ENCODE assay signal across 9 mouse cellular contexts in the genomic region with DNA sequence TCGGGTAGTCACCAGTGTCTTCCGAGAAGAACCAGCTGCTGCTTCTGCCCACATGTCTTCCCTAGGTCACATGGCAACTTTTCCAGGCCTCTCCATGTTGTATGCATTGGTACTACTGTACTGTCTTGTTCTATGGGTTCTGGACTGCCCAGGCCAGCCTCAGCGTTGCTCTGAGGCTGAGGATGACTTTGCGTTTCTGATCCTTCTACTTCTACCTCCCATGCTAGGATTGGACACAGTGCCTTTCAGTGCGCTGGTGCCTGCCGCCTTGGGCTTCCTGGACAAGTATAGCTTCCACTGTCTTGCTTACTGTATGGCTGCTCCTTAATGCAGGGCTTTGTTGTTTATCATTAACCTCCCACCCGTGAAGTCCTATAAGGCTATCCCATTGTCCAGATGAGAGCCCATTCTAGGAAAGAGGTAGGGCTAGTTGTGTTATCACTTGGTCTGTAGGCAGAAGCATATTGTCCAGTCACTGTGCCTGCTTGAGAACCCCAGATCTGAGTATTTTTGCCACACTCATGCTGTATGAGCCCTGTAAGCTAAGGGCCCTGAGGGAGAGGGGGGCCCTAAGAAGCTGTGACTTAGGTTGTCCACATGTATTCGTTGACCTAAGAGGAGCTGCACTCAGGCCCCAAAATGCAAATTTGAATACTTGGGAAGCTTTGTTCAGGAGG. TPM values are rescaled to one million over a fixed set of nuclear protein-coding genes. Genes with fewer than 3 reads are reported as not detected.
DNase-seq lines count a peak whose midpoint lies in the region; TF ChIP-seq lines count a peak whose summit lies in the region.
"Had no signal": no experiment of that assay in that cellular context is flagged by ENCODE, and none has a peak within 500 bp of the region (broad histone marks: within the 10 kb centered on the region; RNA-seq: fewer than 3 reads in every experiment).

No protein-coding gene starts in this region.

- intact Hi-C loops in heart, postnatal 36 days (cut with DNase I), result no loop called here

- no peaks in the 10 kb centered on the region for H3K27me3 ChIP-seq in heart, embryonic 10.5 days (ENCODE audit: insufficient read depth, poor library complexity, severe bottlenecking)
- H3K27me3 ChIP-seq in testis, adult 2 months (ENCODE audit: control insufficient read depth, insufficient read depth, low read length), result no peaks in the 10 kb centered on the region

- TF ChIP-seq POLR2A in testis, adult 2 months (IDR thresholded peaks at IDR 0.05; ENCODE audit: control insufficient read depth, low read depth, low read length), result no peak

- H3K36me3 ChIP-seq in heart, embryonic 10.5 days, result peaks cover 54% of the 10 kb centered on the region
- H3K36me3 ChIP-seq in testis, adult 2 months (ENCODE audit: control insufficient read depth, insufficient read depth, low read length), result no peaks in the 10 kb centered on the region; the same call in none of the 2 replicates

- peaks cover 38% of the 10 kb centered on the region for H3K4me1 ChIP-seq in heart, embryonic 10.5 days
- H3K4me1 ChIP-seq in testis, adult 2 months (ENCODE audit: control insufficient read depth, insufficient read depth, low read length), result peaks cover 3% of the 10 kb centered on the region

- TF ChIP-seq CTCF in testis, adult 2 months (IDR thresholded peaks at IDR 0.05; ENCODE audit: control insufficient read depth, insufficient read depth, insufficient replicate concordance, low read depth, low read length), result no peak

- peak; percentile 84 for DNase-seq in heart, embryonic 10.5 days (ENCODE audit: low spot score)
- no peak for DNase-seq in heart, postnatal 36 days
- no peak for DNase-seq in testis, postnatal 10 days (ENCODE audit: low spot score)
- DNase-seq in lung, postnatal 10 days, result peak; percentile 45
- DNase-seq in retina, postnatal 1 day, result no peak
- no peak for DNase-seq in layer of hippocampus, postnatal 25 days (ENCODE audit: extremely low spot score in 1 of 2, low spot score in 1 of 2)
- no peak for DNase-seq in left cerebral cortex, adult 8-10 months (ENCODE audit: low spot score in 2 of 2)
- DNase-seq: cerebellum, adult 9-11 months had no signal

- H3K9me3 ChIP-seq in heart, embryonic 10.5 days, result no peaks in the 10 kb centered on the region

- peak overlapping the region; percentile 73 for H3K27ac ChIP-seq in heart, embryonic 10.5 days
- H3K27ac ChIP-seq in testis, adult 2 months (ENCODE audit: control insufficient read depth, insufficient read depth, low read depth, low read length), result peak overlapping the region; percentile 85; the same call in 1 of the 2 replicates

- no peak overlapping the region; the same call in 1 of the 2 replicates for H3K4me3 ChIP-seq in heart, embryonic 10.5 days
- peak overlapping the region; percentile 88 for H3K4me3 ChIP-seq in testis, adult 2 months (ENCODE audit: control insufficient read depth, low read depth, low read length)

- WGBS in heart, embryonic 10.5 days, result 72% methylated on average over 8 of the region's 8 CpGs

RNA-seq across cellular contexts. Expression of a gene that starts 11.6 kb away (rescaled TPM):
- 12.9 and 19.4 TPM in 2 replicates for polyA plus RNA-seq in heart, embryonic 10.5 days (2016; fragmentation: Nextera tagmentation; extraction: Ambion mirVana)
- total RNA-seq in heart, postnatal 36 days (2021), result 10 to 100 TPM; 28.9 to 37.8 TPM
- polyA plus RNA-seq in testis, adult 2 months (2012; rRNA removed), result 14.4 and 17.2 TPM in 2 replicates
- total RNA-seq in layer of hippocampus, postnatal 25 days (2021), result 10 to 100 TPM; 54.0 to 59.3 TPM
- 10 to 100 TPM; 48.3 to 56.6 (median 52.4) TPM for total RNA-seq in left cerebral cortex, adult 8-10 months (2022)

RNA-seq across cellular contexts. Expression of a gene that starts 24.8 kb away (rescaled TPM):
- 302 and 359 TPM in 2 replicates for polyA plus RNA-seq in heart, embryonic 10.5 days (2016; fragmentation: Nextera tagmentation; extraction: Ambion mirVana)
- 10 to 100 TPM; 33.6 to 35.7 TPM for total RNA-seq in heart, postnatal 36 days (2021)
- 53.7 and 61.4 TPM in 2 replicates for polyA plus RNA-seq in testis, adult 2 months (2012; rRNA removed)
- total RNA-seq in layer of hippocampus, postnatal 25 days (2021), result 100 to 1,000 TPM in 1 of 2 experiments, 10 to 100 TPM in 1; 90.9 to 105 TPM
- total RNA-seq in left cerebral cortex, adult 8-10 months (2022), result 100 to 1,000 TPM in 3 of 4 experiments, 10 to 100 TPM in 1; 92.2 to 108 (median 105) TPM

RNA-seq across cellular contexts. Expression of a gene that starts 40.2 kb away (rescaled TPM):
- polyA plus RNA-seq in heart, embryonic 10.5 days (2016; fragmentation: Nextera tagmentation; extraction: Ambion mirVana), result 90.2 and 91.9 TPM in 2 replicates
- total RNA-seq in heart, postnatal 36 days (2021), result 10 to 100 TPM; 79.4 to 89.8 TPM
- polyA plus RNA-seq in testis, adult 2 months (2012; rRNA removed), result 3.5 and 5.6 TPM in 2 replicates
- 10 to 100 TPM; 62.5 to 81.2 TPM for total RNA-seq in layer of hippocampus, postnatal 25 days (2021)
- 10 to 100 TPM; 53.3 to 81.3 (median 69.6) TPM for total RNA-seq in left cerebral cortex, adult 8-10 months (2022)

Comparison
In these comparisons a context has a peak if more than half of its experiments do, and no peak if none do; other contexts are left out.
1. DNase-seq: peak in heart, embryonic 10.5 days (single experiment) and lung, postnatal 10 days (single experiment); none in heart, postnatal 36 days (0 of 2), testis, postnatal 10 days (single experiment), retina, postnatal 1 day (single experiment), layer of hippocampus, postnatal 25 days (0 of 2) and left cerebral cortex, adult 8-10 months (0 of 2).